Mouse (Mus musculus) intestine, postnatal 0 days (tissue): Measurements from ENCODE around the gene Arrdc5. TPM values are rescaled to one million over a fixed set of nuclear protein-coding genes. Genes with fewer than 3 reads are reported as not detected.

Source experiments
- ATAC-seq: fragments of 200-750 bp; cut with Nextera tagmentation; 2 replicates; pipeline ENCODE4 v1.8.0; 2017; ENCODE audit warnings: mild to moderate bottlenecking, moderate TSS enrichment, moderate library complexity
- H3K27ac ChIP-seq: fragments of 300-500 bp; sonication (generic); 2 replicates; pipeline ENCODE4 v1.5.1; 2014; ENCODE audit warnings: mild to moderate bottlenecking, low read depth, low read length, moderate library complexity
- H3K27me3 ChIP-seq: fragments of 300-500 bp; sonication (generic); replicated peaks from 2 replicates; pipeline ENCODE4 v1.6.1; 2014; ENCODE audit warnings: low read length, mixed read lengths; ENCODE audit not compliant: control insufficient read depth, insufficient read depth
- H3K36me3 ChIP-seq: fragments of 300-500 bp; sonication (generic); 2 replicates; pipeline ENCODE4 v1.6.1; 2014; ENCODE audit warnings: mild to moderate bottlenecking, moderate library complexity; ENCODE audit not compliant: control insufficient read depth, insufficient read depth
- H3K4me1 ChIP-seq: fragments of 300-500 bp; sonication (generic); replicated peaks from 2 replicates; pipeline ENCODE4 v1.6.1; 2014; ENCODE audit warnings: antibody characterized with exemption, low read length, mixed read lengths; ENCODE audit not compliant: control insufficient read depth, insufficient read depth
- H3K4me2 ChIP-seq: fragments of 300-500 bp; sonication (generic); replicated peaks from 2 replicates; pipeline ENCODE4 v1.6.1; 2014; ENCODE audit warnings: low read depth, mild to moderate bottlenecking, moderate library complexity
- H3K4me3 ChIP-seq: fragments of 300-500 bp; sonication (generic); 2 replicates; pipeline ENCODE4 v1.5.1; 2014; ENCODE audit warnings: low read depth, low read length
- H3K9ac ChIP-seq: fragments of 300-500 bp; sonication (generic); 2 replicates; pipeline ENCODE4 v1.6.1; 2014; ENCODE audit warnings: mild to moderate bottlenecking, low read depth, low read length
- H3K9me3 ChIP-seq: fragments of 300-500 bp; sonication (generic); 2 replicates; pipeline ENCODE4 v1.6.1; 2016; ENCODE audit warnings: mixed run types; ENCODE audit not compliant: control insufficient read depth
- CTCF ChIP-seq: sonication (generic); IDR thresholded peaks from 2 replicates; pipeline ENCODE4 v1.5.1; 2016; ENCODE audit warnings: low read depth, mild to moderate bottlenecking, control low read depth, antibody characterized with exemption, moderate library complexity
- WGBS: fragments of 180-500 bp; shearing (Covaris S2); extraction: QIAGEN DNeasy Blood & Tissue Kit; methylation state at CpG from one replicate; pipeline ENCODE4 v1.1.7; 2014; 5-methylcytosine and 5-hydroxymethylcytosine counted together
- polyA plus RNA-seq: library from polyadenylated mRNA; unstranded; fragments of >200 nt; fragmentation: Nextera tagmentation; extraction: Ambion mirVana; gene quantifications from 2 replicates; pipeline ENCODE4 v1.2.1, GENCODE M21; 2015

Arrdc5 gene
- polyA plus RNA-seq, 1 experiment from 2014 or later, result not detected

DNA sequence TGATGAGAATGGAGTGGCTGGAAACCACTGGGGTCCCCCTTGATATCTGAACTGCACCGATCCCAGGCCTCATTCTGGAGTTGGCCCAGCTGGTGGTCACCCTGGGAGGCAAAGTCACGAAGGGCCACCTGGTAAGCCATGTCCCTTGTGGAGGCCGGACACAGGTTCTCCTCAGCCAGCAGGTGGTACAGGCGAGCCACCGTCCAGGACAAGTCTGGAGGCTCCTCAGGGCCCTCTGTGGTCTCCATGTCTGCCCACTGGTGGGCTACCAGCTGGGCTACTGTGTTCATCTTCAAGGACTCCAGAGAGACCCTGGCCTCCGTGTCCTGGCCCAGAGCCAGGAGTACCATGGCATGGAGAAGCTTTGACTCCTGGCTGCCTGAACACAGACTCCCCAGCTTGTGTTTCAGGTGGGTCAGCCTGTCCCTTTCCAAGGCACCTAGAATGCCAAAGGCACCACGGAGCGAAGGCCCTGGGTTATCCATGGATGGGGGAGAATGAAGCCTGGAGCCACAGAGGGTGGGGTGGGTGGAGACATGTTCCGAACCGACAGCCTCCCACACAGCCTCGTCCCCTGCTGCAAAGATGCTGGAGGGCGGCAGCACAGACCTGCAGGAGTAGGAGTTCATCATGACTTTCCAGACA is 28.4 kb downstream of the Arrdc5 start:
- Histone ChIP-seq H3K4me1 (no peaks in the 10 kb centered on the region), H3K4me2 (no peak overlapping the region), H3K4me3 (no peak overlapping the region), H3K9ac (no peak overlapping the region), H3K36me3 (peaks cover 44% of the 10 kb centered on the region), H3K27me3 (no peaks in the 10 kb centered on the region), H3K9me3 (no peaks in the 10 kb centered on the region), H3K27ac (no peak overlapping the region)
- no peak for ATAC-seq
- WGBS, result 86% methylated on average over 12 of the region's 12 CpGs
- peak; percentile 33; the same call in 1 of the 2 replicates for TF ChIP-seq CTCF

DNA sequence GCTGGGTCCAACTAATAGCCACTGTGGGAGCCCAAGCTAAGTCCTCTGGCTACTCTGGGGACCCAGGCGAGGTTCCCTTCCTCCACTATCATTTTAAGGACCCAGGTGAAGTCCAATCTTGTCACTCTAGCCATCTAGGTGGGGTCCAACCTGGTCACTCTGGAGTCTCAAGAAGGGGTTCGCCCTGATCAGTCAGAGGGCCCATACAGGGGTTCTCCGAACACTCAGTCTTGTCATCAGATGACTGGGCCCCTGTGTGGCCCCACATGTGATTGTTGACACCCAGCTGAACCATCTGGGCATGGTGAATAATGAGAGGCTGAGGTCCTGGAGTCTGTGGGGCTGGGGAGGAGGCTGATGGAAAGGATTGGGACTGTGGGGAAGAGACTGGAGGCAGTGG is 30.3 kb downstream of the Arrdc5 start:
- Histone ChIP-seq H3K27ac (peak overlapping the region; percentile 67; the same call in 1 of the 2 replicates), H3K9me3 (no peaks in the 10 kb centered on the region), H3K9ac (no peak overlapping the region), H3K4me2 (peak overlapping the region; percentile 66), H3K36me3 (peaks cover 44% of the 10 kb centered on the region), H3K4me1 (no peaks in the 10 kb centered on the region), H3K27me3 (no peaks in the 10 kb centered on the region), H3K4me3 (no peak overlapping the region)
- no peak for TF ChIP-seq CTCF
- no peak for ATAC-seq
- WGBS, result 67% methylated on average over 3 of the region's 3 CpGs

- no peaks in the 10 kb centered on the region for H3K9me3 ChIP-seq
- H3K4me1 ChIP-seq, result no peaks in the 10 kb centered on the region
- no peak for TF ChIP-seq CTCF
- no peaks in the 10 kb centered on the region for H3K27me3 ChIP-seq
- WGBS, result 14% methylated on average over 12 of the region's 12 CpGs
- peak overlapping the region; percentile 66 for H3K4me2 ChIP-seq
- H3K4me3 ChIP-seq, result peak overlapping the region; percentile 28
- H3K27ac ChIP-seq, result peak overlapping the region; percentile 67
- ATAC-seq, result peak; percentile 70
- H3K9ac ChIP-seq, result peak overlapping the region; percentile 4; the same call in 1 of the 2 replicates
- peaks cover 43% of the 10 kb centered on the region for H3K36me3 ChIP-seq
Measured at GRCm38 (mm10) chr17:56269153-56269630, 30.9 kb downstream of the Arrdc5 start.

DNA sequence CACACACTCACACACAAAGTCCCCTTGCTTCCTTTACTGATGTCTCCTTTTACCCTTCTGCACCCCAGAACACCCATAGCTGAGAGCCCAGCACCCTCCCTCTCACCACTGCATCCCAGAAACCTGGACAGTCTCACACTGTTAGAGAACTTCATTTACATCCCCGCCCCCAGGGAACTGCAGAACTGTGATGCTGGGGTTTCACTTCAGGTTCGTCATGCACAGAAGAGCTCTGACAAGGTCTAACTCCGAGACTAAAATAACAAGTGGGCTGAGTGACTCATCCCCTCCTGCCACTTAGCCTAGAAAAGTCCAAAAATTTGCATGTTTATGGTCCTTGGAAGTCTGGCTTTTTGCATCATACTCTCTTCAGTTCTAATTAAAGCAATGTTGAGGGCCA is 33.8 kb downstream of the Arrdc5 start:
- Histone ChIP-seq H3K9ac (no peak overlapping the region), H3K4me3 (no peak overlapping the region), H3K27me3 (no peaks in the 10 kb centered on the region), H3K4me1 (no peaks in the 10 kb centered on the region), H3K4me2 (no peak overlapping the region), H3K9me3 (no peaks in the 10 kb centered on the region), H3K36me3 (peaks cover 29% of the 10 kb centered on the region), H3K27ac (no peak overlapping the region)
- 58% methylated on average over 3 of the region's 3 CpGs for WGBS
- no peak for ATAC-seq
- no peak for TF ChIP-seq CTCF

DNA sequence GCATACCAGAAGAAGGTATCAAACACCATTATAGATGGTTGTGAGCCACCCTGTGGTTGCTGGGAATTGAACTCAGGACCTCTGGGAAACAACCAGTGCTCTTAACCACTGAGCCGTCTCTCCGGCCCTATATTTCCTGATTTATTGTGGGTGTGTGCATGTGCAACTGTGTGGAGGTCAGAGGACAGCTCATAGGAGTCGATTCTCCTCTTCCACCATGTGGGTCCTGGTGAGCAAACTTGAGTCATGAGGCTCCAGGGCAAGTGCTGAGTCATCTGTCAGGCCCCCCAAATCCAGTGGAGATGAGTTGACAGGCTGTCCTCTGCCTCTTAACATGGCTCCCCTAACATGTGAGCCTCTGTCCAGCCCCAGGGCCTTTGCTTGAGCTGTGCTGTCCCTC is 34.2 kb downstream of the Arrdc5 start:
- Histone ChIP-seq H3K4me3 (no peak overlapping the region), H3K4me2 (no peak overlapping the region), H3K27ac (no peak overlapping the region), H3K9ac (no peak overlapping the region), H3K36me3 (peaks cover 27% of the 10 kb centered on the region), H3K9me3 (no peaks in the 10 kb centered on the region), H3K27me3 (no peaks in the 10 kb centered on the region), H3K4me1 (no peaks in the 10 kb centered on the region)
- no peak for TF ChIP-seq CTCF
- ATAC-seq, result no peak
- 40% methylated on average over 3 of the region's 3 CpGs for WGBS

GRCm38 (mm10) chr17:56265011-56265410 is 35.1 kb downstream of the Arrdc5 start:
- H3K27me3 ChIP-seq, result no peaks in the 10 kb centered on the region
- H3K9me3 ChIP-seq, result no peaks in the 10 kb centered on the region
- no peak for ATAC-seq
- H3K4me3 ChIP-seq, result no peak overlapping the region
- H3K4me1 ChIP-seq, result no peaks in the 10 kb centered on the region
- 67% methylated on average over 4 of the region's 4 CpGs for WGBS
- peaks cover 27% of the 10 kb centered on the region for H3K36me3 ChIP-seq
- no peak overlapping the region for H3K4me2 ChIP-seq
- no peak overlapping the region for H3K27ac ChIP-seq
- H3K9ac ChIP-seq, result no peak overlapping the region
- no peak for TF ChIP-seq CTCF
